Mouse (Mus musculus): Measurements from ENCODE around the gene Gm35315. TPM values are rescaled to one million over a fixed set of nuclear protein-coding genes. Genes with fewer than 3 reads are reported as not detected.
A peak's percentile ranks its signal among the peaks of the same experiment; 100 is the strongest.

Gene Gm35315
- polyA plus RNA-seq, 1 experiment from 2014 or later: 0.45 TPM

DNA sequence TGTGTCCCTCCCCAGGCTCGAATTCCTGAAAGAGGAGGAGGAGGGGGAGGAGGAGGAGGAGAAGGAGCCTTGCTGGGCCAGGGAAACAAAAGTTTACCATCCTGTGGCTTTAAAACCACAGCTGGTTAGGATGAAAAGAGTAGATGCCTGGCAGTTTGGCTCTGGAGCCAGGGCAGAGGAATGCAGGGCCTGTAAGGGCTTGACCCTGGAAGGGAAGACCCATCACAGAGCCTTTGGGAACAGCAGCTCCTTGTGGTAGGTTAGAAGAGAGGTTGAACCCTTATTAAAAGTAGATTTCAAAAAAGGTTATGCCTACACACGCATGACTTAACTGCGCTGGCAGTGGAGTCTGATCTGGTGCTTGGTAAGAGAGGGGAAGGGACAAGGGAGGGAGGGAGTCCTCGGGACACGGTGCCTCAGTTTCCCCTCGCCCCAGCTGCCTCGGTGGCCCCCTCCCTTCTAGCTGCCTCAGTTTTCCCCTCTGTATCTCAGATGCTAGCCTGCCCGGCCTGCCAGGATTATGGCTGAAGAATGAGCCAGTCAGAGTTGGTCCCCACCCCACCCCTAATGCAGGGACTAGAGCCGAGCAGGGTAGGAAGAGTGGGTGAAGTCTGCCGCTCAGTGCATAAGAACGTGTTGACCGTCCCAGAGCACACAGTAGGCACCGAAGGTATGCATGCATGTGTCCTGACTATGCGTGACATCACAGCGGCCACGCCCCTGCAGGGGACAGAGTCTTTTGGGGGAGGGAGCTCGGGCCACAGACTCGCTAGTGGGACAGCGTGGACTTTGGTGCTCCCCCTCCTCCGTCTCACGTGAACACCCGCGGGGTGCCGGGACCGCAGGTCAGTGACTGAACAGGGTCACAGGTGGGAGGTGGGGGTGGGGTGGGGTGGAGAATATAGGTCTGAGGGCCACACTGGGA, 5.7 kb upstream of the Gm35315 start, which contains the start of gene Plcxd1:
Plcxd1 (plus strand) TSS at position 314 of the 925 bp plus-strand sequence.
- Histone ChIP-seq H3K36me3 (ENCODE audit: control insufficient read depth, insufficient read depth, low read length) (peaks cover 20% of the 10 kb centered on the region), H3K4me1 (replicated peaks; ENCODE audit: control insufficient read depth, insufficient read depth) (peaks cover 7% of the 10 kb centered on the region), H3K27me3 (ENCODE audit: control insufficient read depth, insufficient read depth, low read length) (no peaks in the 10 kb centered on the region), H3K9ac (ENCODE audit: low read length) (no peak within 1 kb of the TSS), H3K9me3 (ENCODE audit: control insufficient read depth, low read length) (0 out of 2 replicates have a peak, but pooled peaks cover 1% of the 10 kb centered on the region), H3K27ac (replicated peaks) (peak within 1 kb of the TSS; percentile 45), H3K4me3 (ENCODE audit: low read depth, low read length) (no peak within 1 kb of the TSS), H3K4me2 (replicated peaks; ENCODE audit: low read depth) (peak within 1 kb of the TSS; percentile 59)
- ATAC-seq (ENCODE audit: low FRiP score, low TSS enrichment) (no peak), DNase-seq (ENCODE audit: low spot score) (peak; percentile 24)
- WGBS: 10% methylated on average over 25 of the region's 25 CpGs
- no peak for TF ChIP-seq EP300 (optimal IDR thresholded peaks at IDR 0.05)
- peak; percentile 53 for TF ChIP-seq CTCF (IDR thresholded peaks at IDR 0.05; ENCODE audit: low read depth)

DNA sequence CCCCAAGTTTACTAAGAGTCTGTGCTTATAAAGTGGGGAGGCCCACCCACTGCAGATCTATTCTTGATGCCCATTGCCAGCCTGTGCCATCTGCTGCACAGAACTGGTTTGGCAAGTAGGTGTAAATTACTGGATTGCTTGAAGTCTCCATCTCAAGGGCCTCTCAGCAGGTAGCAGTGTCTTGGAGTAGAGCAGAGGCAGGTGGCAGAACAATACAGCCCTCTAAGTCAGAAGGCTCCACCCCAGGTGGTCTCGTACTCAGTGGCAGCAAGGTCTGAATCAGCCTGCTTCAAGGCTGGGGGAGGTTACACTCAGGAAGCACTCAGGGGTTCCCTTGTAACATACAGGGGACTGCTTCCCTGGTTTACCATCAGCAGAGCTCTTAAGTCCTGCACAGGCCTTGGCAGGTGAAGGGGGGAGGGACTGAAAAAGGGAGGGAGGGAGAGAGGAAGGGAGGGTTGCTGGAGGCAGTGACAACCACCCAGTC, 4.8 kb upstream of the Gm35315 start:
- Histone ChIP-seq H3K4me1 (replicated peaks; ENCODE audit: control insufficient read depth, insufficient read depth) (peaks cover 7% of the 10 kb centered on the region), H3K4me3 (ENCODE audit: low read depth, low read length) (no peak overlapping the region), H3K9me3 (ENCODE audit: control insufficient read depth, low read length) (no peaks in the 10 kb centered on the region), H3K27me3 (ENCODE audit: control insufficient read depth, insufficient read depth, low read length) (no peaks in the 10 kb centered on the region), H3K4me2 (replicated peaks; ENCODE audit: low read depth) (no peak overlapping the region), H3K27ac (replicated peaks) (peak overlapping the region; percentile 45; the same call in 1 of the 2 replicates), H3K36me3 (ENCODE audit: control insufficient read depth, insufficient read depth, low read length) (peaks cover 12% of the 10 kb centered on the region), H3K9ac (ENCODE audit: low read length) (no peak overlapping the region)
- DNase-seq (ENCODE audit: low spot score) (no peak), ATAC-seq (ENCODE audit: low FRiP score, low TSS enrichment) (no peak)
- WGBS: 41% methylated on average over 1 of the region's 1 CpGs
- TF ChIP-seq EP300 (optimal IDR thresholded peaks at IDR 0.05): no peak
- no peak for TF ChIP-seq CTCF (IDR thresholded peaks at IDR 0.05; ENCODE audit: low read depth)

DNA sequence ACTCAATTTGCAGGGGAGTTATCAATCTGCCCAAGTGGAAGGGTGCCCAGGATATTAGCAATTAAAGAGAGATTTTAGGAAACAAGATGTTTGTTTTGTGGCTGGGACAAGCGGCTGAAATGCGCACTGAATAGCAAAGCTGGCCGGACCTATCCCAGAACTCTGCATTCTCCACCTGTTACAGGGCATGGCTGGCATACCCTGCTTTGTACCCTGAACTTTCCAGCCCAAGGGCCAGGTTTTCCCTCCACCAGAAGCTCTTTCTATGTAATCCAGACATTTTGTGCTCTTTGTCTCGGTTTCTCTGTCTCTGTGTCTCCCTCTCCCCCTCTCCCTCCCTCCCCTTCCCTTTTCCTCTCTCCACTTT, 610 bp upstream of the Gm35315 start:
- Histone ChIP-seq H3K36me3 (ENCODE audit: control insufficient read depth, insufficient read depth, low read length) (no peaks in the 10 kb centered on the region), H3K4me2 (replicated peaks; ENCODE audit: low read depth) (peak overlapping the region; percentile 80), H3K4me1 (replicated peaks; ENCODE audit: control insufficient read depth, insufficient read depth) (no peaks in the 10 kb centered on the region), H3K9ac (ENCODE audit: low read length) (peak overlapping the region; percentile 47), H3K9me3 (ENCODE audit: control insufficient read depth, low read length) (no peaks in the 10 kb centered on the region), H3K27me3 (ENCODE audit: control insufficient read depth, insufficient read depth, low read length) (no peaks in the 10 kb centered on the region), H3K27ac (replicated peaks) (peak overlapping the region; percentile 63; the same call in 1 of the 2 replicates), H3K4me3 (ENCODE audit: low read depth, low read length) (peak overlapping the region; percentile 51)
- 1% methylated on average over 4 of the region's 4 CpGs for WGBS
- peak; percentile 16 for DNase-seq (ENCODE audit: low spot score)
- TF ChIP-seq CTCF (IDR thresholded peaks at IDR 0.05; ENCODE audit: low read depth): no peak
- TF ChIP-seq EP300 (optimal IDR thresholded peaks at IDR 0.05): no peak
- no peak for ATAC-seq (ENCODE audit: low FRiP score, low TSS enrichment)

DNA sequence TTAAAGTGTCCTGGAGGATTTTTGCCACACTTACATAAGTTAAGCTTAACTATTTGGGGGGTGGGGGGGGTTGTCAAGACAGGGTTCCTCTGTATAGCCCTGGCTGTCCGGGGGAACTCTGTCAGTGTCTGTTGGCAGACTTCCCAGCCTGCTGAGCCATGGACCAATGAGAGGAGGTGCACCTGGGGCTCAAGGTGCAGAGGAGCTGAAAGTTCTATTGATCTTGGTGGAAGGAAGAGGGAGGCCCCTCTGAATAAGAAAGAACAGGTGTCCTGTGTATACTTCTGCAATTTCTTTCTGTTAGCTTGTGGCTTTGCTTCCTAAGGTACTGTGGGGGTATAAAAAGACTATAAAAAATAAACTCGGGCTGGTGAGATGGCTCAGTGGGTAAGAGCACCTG, 2.7 kb downstream of the Gm35315 start:
- Histone ChIP-seq H3K27ac (replicated peaks) (no peak overlapping the region), H3K9ac (ENCODE audit: low read length) (no peak overlapping the region), H3K4me2 (replicated peaks; ENCODE audit: low read depth) (no peak overlapping the region), H3K36me3 (ENCODE audit: control insufficient read depth, insufficient read depth, low read length) (no peaks in the 10 kb centered on the region), H3K9me3 (ENCODE audit: control insufficient read depth, low read length) (no peaks in the 10 kb centered on the region), H3K4me1 (replicated peaks; ENCODE audit: control insufficient read depth, insufficient read depth) (no peaks in the 10 kb centered on the region), H3K27me3 (ENCODE audit: control insufficient read depth, insufficient read depth, low read length) (no peaks in the 10 kb centered on the region), H3K4me3 (ENCODE audit: low read depth, low read length) (no peak overlapping the region)
- DNase-seq (ENCODE audit: low spot score): no peak
- ATAC-seq (ENCODE audit: low FRiP score, low TSS enrichment): no peak
- no peak for TF ChIP-seq CTCF (IDR thresholded peaks at IDR 0.05; ENCODE audit: low read depth)
- TF ChIP-seq EP300 (optimal IDR thresholded peaks at IDR 0.05): no peak
- 59% methylated on average over 2 of the region's 2 CpGs for WGBS

DNA sequence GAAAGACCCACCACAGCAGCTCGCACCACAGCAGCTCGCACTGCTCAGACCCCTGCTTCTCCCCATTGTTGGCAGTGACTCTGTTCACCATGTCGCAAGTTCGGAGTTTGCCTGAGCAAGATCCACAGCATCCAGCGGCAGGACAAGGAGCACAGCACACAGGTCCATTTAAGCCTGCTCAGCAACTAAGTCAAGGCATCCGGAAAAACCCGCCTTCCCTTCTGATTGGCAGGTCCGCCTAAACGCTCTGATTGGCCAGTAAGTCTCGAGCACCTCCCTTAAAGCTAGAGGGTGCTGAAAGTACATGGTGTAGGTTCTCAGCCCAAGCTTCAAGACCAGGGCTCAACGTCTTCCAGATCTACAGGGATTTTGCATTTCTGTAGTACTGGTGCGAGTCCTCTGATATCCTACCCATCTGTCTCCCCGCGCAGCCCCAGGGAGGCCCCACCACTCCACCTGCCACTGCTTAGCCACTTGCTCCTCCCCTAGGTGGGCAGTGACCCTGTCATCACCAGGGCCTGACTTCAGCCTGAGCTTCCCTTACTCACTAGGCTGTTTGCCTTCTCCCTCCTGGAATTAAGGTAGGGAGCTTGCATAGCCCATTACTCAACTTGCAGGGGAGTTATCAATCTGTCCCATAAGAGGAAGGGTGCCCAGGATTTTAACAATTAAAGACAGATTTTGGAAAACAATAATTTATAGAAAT, 7.9 kb downstream of the Gm35315 start:
- no peaks in the 10 kb centered on the region for H3K4me1 ChIP-seq (replicated peaks; ENCODE audit: control insufficient read depth, insufficient read depth)
- 34% methylated on average over 14 of the region's 14 CpGs for WGBS
- no peaks in the 10 kb centered on the region for H3K9me3 ChIP-seq (ENCODE audit: control insufficient read depth, low read length)
- no peak for TF ChIP-seq CTCF (IDR thresholded peaks at IDR 0.05; ENCODE audit: low read depth)
- TF ChIP-seq EP300 (optimal IDR thresholded peaks at IDR 0.05): no peak
- ATAC-seq (ENCODE audit: low FRiP score, low TSS enrichment): no peak
- no peak for DNase-seq (ENCODE audit: low spot score)
- H3K36me3 ChIP-seq (ENCODE audit: control insufficient read depth, insufficient read depth, low read length): no peaks in the 10 kb centered on the region
- H3K27me3 ChIP-seq (ENCODE audit: control insufficient read depth, insufficient read depth, low read length): no peaks in the 10 kb centered on the region
- H3K4me3 ChIP-seq (ENCODE audit: low read depth, low read length): no peak overlapping the region
- H3K4me2 ChIP-seq (replicated peaks; ENCODE audit: low read depth): no peak overlapping the region
- H3K27ac ChIP-seq (replicated peaks): no peak overlapping the region
- no peak overlapping the region for H3K9ac ChIP-seq (ENCODE audit: low read length)

Data from stomach, postnatal 0 days (tissue).